Mouse (Mus musculus) limb, embryonic 15.5 days (tissue): ENCODE measurements around the gene Kcnrg. TPM values are rescaled to one million over a fixed set of nuclear protein-coding genes. Genes with fewer than 3 reads are reported as not detected.
A peak's percentile ranks its signal among the peaks of the same experiment; 100 is the strongest.
"Not testable (repeated sequence)": the region's sequence is repeated elsewhere in the genome, so short reads cannot be mapped to it uniquely, and the experiment has no call there.

Experiments used
- ATAC-seq: fragments of 200-750 bp; cut with Nextera tagmentation; 2 replicates; pipeline ENCODE4 v1.8.0; 2017; ENCODE audit warnings: low read depth, moderate TSS enrichment; ENCODE audit not compliant: insufficient number of reproducible peaks, low FRiP score, low TSS enrichment
- H3K27ac ChIP-seq: fragments of 300-500 bp; sonication (generic); 2 replicates; pipeline ENCODE4 v1.5.1; 2015; ENCODE audit warnings: moderate library complexity, mild to moderate bottlenecking, inconsistent platforms
- H3K27me3 ChIP-seq: fragments of 300-500 bp; sonication (generic); 2 replicates; pipeline ENCODE4 v1.6.1; 2015; ENCODE audit warnings: inconsistent platforms
- H3K36me3 ChIP-seq: fragments of 300-500 bp; sonication (generic); 2 replicates; pipeline ENCODE4 v1.6.1; 2015; ENCODE audit warnings: inconsistent platforms
- H3K4me1 ChIP-seq: fragments of 300-500 bp; sonication (generic); 2 replicates; pipeline ENCODE4 v1.6.1; 2015; ENCODE audit warnings: inconsistent platforms
- H3K4me2 ChIP-seq: fragments of 300-500 bp; sonication (generic); 2 replicates; pipeline ENCODE4 v1.6.1; 2015; ENCODE audit warnings: mild to moderate bottlenecking, inconsistent platforms
- H3K4me3 ChIP-seq: fragments of 300-500 bp; sonication (generic); 2 replicates; pipeline ENCODE4 v1.5.1; 2015; ENCODE audit warnings: mild to moderate bottlenecking, inconsistent platforms
- H3K9ac ChIP-seq: fragments of 300-500 bp; sonication (generic); 2 replicates; pipeline ENCODE4 v1.6.1; 2015; ENCODE audit warnings: inconsistent platforms
- H3K9me3 ChIP-seq: fragments of 300-500 bp; sonication (generic); 2 replicates; pipeline ENCODE4 v1.6.1; 2016; ENCODE audit warnings: inconsistent platforms
- WGBS: fragments of 180-500 bp; shearing (Covaris S2); methylation state at CpG from one replicate; pipeline ENCODE4 v1.1.7; 2015; 5-methylcytosine and 5-hydroxymethylcytosine counted together
- polyA plus RNA-seq: library from polyadenylated mRNA; unstranded; fragments of >200 nt; fragmentation: Nextera tagmentation; extraction: Ambion mirVana; gene quantifications from 2 replicates; pipeline ENCODE4 v1.2.1, GENCODE M21; 2015

Gene Kcnrg
- polyA plus RNA-seq, 1 experiment from 2014 or later = 0.96 TPM

DNA sequence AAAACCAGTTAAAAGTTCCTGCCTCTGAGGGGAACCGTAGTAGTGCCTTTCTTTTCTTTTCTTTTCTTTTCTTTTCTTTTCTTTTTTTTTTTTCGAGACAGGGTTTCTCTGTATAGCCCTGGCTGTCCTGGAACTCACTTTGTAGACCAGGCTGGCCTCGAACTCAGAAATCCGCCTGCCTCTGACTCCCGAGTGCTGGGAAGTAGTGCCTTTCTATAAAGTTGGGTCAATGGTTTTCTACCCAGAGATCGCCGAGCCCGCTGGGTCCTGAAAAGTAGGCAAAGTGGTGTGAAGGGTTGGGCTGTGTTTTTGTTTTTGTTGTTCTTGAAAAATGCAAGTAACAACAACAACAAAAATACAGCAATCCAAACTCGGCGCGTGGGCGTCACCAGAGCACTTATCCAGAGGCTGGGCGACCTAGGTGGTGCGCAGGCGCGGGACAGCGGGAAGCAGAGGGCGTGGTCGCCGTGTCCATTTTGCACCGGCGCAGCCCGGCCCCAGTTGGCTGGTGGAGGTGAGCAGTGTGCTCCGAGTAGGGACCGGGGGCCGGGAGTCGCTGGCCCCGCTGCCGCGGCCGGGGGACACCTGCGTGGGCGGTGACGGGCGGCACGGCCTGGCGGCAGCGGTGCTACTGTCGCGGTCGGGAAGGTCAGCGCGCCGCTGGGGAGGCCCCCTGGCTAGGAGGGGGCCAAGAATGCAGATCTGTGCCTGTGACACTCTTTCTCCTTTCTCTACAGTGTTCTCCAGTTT, 8.0 kb upstream of the Kcnrg start:
- Histone ChIP-seq H3K4me2 (peak overlapping the region; percentile 47), H3K4me1 (peaks cover 10% of the 10 kb centered on the region; the same call in 1 of the 2 replicates), H3K36me3 (peaks cover 16% of the 10 kb centered on the region), H3K9ac (peak overlapping the region; percentile 88), H3K27me3 (no peaks in the 10 kb centered on the region), H3K27ac (peak overlapping the region; percentile 87), H3K4me3 (peak overlapping the region; percentile 70), H3K9me3 (no peaks in the 10 kb centered on the region)
- WGBS = 5% methylated on average over 44 of the region's 44 CpGs
- peak; percentile 94 for ATAC-seq

DNA sequence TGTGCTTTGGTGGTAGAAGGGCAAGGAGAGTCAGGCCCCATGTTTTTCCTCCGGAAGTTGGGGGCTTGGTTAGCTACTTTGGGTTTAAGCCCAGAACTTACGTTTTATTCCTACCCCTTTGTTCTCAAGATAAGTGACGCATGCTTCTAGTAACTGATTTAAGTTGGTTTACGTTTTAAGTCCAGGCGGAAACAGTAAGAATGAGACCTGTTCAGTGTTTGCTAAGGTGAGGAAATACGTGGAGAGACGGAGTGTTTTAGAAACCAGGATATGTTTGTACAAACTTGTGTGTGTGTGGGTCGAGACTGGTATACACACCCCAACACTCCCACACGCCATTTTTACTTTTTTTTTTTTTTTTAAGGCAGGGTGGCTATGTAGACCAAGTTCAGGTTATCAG, 5.9 kb upstream of the Kcnrg start:
- H3K4me3 ChIP-seq = no peak overlapping the region
- 0 out of 2 replicates have a peak overlapping the region, but pooled peaks have one; percentile 17 for H3K27ac ChIP-seq
- WGBS = 81% methylated on average over 9 of the region's 9 CpGs
- H3K4me1 ChIP-seq = peaks cover 10% of the 10 kb centered on the region; the same call in 1 of the 2 replicates
- no peak overlapping the region for H3K9ac ChIP-seq
- no peak overlapping the region for H3K4me2 ChIP-seq
- peaks cover 30% of the 10 kb centered on the region for H3K36me3 ChIP-seq
- no peak for ATAC-seq
- H3K9me3 ChIP-seq = no peaks in the 10 kb centered on the region
- H3K27me3 ChIP-seq = no peaks in the 10 kb centered on the region

DNA sequence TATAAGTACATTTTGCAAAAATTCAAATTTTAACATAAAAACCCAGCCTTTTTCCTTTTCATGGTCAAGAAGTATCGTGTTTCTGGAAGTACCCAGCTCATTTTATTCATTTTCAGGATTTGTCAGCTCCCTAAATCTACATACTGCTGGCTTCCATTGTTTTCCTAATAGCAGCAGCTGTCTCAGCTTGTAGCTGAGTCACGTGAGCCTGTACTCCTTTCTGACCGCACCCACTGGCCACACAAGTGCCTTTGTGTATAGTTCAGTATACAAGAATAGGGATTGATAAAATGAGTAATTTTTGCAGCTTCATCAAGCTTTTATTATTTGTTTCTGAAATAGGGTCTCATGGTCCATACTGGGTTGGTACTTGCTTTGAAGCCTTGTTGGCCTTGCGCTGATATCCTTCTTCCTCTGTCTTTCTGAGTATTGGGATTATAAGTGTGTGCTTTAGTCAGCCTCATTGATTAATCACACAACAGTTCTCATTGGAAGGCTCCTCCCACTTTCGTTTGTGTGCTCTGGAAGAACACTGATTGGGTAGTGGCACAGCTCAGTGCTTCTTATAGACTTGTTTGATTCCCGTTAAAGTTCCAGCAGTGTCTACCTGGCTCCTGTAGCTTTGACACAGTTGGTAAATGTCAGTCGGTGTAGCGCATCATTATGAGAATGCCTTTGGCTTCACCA, 4.0 kb upstream of the Kcnrg start:
- H3K4me3 ChIP-seq = no peak overlapping the region
- H3K36me3 ChIP-seq = peaks cover 41% of the 10 kb centered on the region
- H3K27me3 ChIP-seq = no peaks in the 10 kb centered on the region
- WGBS = 85% methylated on average over 8 of the region's 8 CpGs
- no peak overlapping the region for H3K9ac ChIP-seq
- no peaks in the 10 kb centered on the region for H3K9me3 ChIP-seq
- H3K4me1 ChIP-seq = peaks cover 10% of the 10 kb centered on the region; the same call in 1 of the 2 replicates
- no peak overlapping the region for H3K4me2 ChIP-seq
- H3K27ac ChIP-seq = no peak overlapping the region
- no peak for ATAC-seq

DNA sequence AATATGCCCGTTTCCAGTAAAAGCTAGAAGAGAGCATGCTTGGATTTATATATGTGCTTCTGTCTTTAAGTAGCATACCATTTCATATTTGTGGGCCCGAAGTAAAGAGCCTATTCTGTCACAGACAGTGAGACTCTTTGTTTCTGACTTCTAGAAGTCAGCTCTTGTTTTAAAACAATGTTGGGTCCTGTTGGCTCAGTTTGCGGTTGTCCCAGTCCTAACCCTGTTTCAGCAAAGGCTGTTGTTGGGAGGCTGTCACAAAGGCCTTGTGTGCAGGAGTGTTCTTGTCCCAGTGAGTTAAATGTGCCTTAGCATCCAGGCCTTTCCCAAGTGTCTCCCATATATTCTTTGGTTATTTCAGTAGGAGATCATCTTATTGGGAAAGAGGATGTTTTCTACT, 3.2 kb upstream of the Kcnrg start:
- Histone ChIP-seq H3K4me2 (no peak overlapping the region), H3K27me3 (no peaks in the 10 kb centered on the region), H3K4me1 (peaks cover 10% of the 10 kb centered on the region; the same call in 1 of the 2 replicates), H3K9ac (no peak overlapping the region), H3K27ac (no peak overlapping the region), H3K36me3 (peaks cover 41% of the 10 kb centered on the region), H3K9me3 (no peaks in the 10 kb centered on the region), H3K4me3 (no peak overlapping the region)
- WGBS = 90% methylated on average over 3 of the region's 3 CpGs
- ATAC-seq = no peak

DNA sequence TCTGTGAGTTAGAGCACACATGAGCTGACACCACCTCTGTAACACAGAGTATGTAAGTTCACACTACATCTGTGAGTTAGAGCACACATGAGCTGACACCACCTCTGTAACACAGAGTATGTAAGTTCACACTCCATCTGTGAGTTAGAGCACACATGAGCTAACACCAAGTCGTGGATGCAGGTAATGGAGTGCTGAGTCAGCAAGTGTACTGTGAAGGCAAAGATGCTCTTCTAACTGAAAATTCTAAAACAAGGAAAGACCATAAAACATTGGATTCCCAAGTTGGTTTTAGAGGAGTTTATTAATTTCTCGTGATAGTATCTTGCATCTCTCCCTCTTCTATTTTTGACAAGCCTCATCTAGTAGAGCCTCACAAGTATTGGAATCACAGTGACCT, 1.2 kb upstream of the Kcnrg start:
- ATAC-seq, H3K4me2 ChIP-seq, H3K4me1 ChIP-seq, H3K9ac ChIP-seq, H3K27ac ChIP-seq, H3K4me3 ChIP-seq, H3K9me3 ChIP-seq, H3K27me3 ChIP-seq: not testable (repeated sequence)
- peaks cover 41% of the 10 kb centered on the region for H3K36me3 ChIP-seq
- WGBS = 86% methylated on average over 2 of the region's 2 CpGs

DNA sequence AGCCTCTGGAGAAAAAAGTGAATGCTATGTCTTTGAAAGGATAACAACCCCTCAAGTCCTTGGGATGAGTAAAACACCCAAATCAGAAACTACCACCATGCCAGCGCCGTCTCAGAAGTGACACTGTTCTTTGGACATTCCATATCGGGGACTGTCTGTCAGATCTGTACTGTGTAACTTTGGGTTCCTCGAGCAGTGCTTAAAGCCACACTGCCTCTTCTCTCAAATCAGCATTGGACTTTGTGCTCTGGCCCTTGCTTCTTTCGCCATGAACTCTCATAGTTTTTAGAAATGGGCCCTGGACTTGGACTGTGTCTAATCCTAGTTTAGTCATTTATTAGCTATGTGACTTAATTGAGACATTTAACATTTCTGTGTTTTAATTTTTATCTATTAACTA, 4.5 kb downstream of the Kcnrg start:
- ATAC-seq = no peak
- Histone ChIP-seq H3K4me1 (no peaks in the 10 kb centered on the region), H3K27ac (no peak overlapping the region), H3K9ac (no peak overlapping the region), H3K4me2 (no peak overlapping the region), H3K9me3 (no peaks in the 10 kb centered on the region), H3K4me3 (no peak overlapping the region), H3K36me3 (peaks cover 7% of the 10 kb centered on the region; the same call in 1 of the 2 replicates), H3K27me3 (no peaks in the 10 kb centered on the region)
- 93% methylated on average over 5 of the region's 5 CpGs for WGBS

DNA sequence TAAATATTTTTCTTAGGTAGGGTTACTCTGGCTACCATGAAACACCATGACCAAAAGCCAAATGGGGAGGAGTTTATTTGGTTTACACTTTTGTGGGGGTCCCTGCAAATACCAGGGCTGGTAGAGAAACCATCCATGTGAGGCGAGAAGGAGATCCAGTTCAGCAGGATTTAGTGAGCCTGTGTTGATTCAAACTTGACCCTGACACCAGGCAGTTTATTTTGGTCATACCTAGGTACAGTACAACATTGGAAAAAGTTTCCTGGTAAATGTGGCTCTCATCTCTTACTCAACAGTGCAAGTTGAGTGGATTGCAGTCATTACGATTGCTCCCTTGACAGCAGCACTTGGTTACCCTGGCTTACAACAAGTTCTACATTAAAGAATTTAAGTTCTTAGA, 6.1 kb downstream of the Kcnrg start:
- Histone ChIP-seq H3K4me1 (no peaks in the 10 kb centered on the region), H3K4me2 (no peak overlapping the region), H3K27ac (no peak overlapping the region), H3K4me3 (no peak overlapping the region), H3K36me3 (no peaks in the 10 kb centered on the region), H3K9ac (no peak overlapping the region), H3K27me3 (no peaks in the 10 kb centered on the region), H3K9me3 (no peaks in the 10 kb centered on the region)
- WGBS = 89% methylated on average over 2 of the region's 2 CpGs
- ATAC-seq = no peak

DNA sequence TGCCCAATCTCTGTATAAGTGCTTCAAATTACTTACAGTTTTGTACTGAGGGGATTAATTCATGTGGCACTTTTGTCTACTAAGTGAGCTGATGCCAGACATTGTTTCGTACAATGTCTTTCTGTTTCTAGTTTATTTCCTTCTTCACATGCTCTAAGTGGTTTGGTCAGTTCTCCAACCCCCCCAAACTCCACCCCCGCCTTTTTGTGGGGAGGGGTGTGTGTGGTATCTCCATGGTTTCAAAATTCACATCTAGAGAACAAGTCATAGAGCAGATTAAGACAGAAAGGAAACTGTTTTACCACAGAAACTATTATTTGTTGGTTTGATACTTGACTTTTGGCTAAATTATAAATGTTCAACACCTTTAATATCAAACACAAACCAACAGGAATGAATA, 13.1 kb downstream of the Kcnrg start:
- Histone ChIP-seq H3K36me3 (peaks cover 5% of the 10 kb centered on the region; the same call in 1 of the 2 replicates), H3K4me1 (no peaks in the 10 kb centered on the region), H3K9me3 (no peaks in the 10 kb centered on the region), H3K27me3 (no peaks in the 10 kb centered on the region), H3K27ac (no peak overlapping the region), H3K4me2 (no peak overlapping the region), H3K4me3 (no peak overlapping the region), H3K9ac (no peak overlapping the region)
- 92% methylated on average over 2 of the region's 2 CpGs for WGBS
- no peak for ATAC-seq

DNA sequence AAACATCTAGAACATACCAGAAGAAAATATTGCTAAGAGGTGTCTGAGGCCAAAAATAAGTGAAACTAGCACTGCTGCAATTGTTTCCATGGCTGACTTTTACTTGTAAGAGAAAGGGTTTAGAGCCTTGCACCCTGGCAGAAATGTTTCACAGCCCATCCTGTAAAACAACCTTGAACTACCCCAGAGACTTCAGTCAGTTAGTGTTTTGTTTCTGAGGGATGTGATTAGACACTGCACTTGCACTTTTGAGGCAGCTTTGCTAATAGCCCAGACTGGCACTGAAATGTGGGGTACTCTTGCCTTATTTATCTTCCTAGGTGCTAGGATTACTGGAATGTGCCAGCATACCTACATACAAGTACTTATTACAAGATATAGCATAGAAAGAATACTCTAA, 28.7 kb downstream of the Kcnrg start:
- Histone ChIP-seq H3K4me3 (no peak overlapping the region), H3K9ac (no peak overlapping the region), H3K27me3 (no peaks in the 10 kb centered on the region), H3K4me2 (no peak overlapping the region), H3K36me3 (peaks cover 7% of the 10 kb centered on the region), H3K27ac (no peak overlapping the region), H3K4me1 (no peaks in the 10 kb centered on the region), H3K9me3 (no peaks in the 10 kb centered on the region)
- ATAC-seq = no peak

DNA sequence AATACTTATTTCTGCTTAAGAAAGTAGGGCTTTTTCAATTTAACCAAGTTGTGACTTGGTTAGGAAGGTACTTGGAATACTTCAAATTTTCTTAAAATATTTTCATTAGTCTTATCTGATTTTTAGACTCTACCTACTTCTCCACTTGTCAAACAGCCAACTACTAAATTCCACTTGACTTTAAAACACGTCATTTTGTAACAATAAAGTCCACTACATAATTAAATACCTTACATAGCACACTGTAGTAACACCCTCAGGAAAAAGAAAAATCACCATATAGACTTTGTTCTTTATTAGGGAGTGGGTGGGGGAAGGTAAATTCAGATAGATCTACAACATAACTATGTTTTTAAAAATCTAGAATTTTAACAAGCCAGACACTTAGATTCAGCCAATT, 35.4 kb downstream of the Kcnrg start:
- Histone ChIP-seq H3K9me3 (no peaks in the 10 kb centered on the region), H3K4me1 (no peaks in the 10 kb centered on the region)
- WGBS = 14% methylated on average over 1 of the region's 1 CpGs

DNA sequence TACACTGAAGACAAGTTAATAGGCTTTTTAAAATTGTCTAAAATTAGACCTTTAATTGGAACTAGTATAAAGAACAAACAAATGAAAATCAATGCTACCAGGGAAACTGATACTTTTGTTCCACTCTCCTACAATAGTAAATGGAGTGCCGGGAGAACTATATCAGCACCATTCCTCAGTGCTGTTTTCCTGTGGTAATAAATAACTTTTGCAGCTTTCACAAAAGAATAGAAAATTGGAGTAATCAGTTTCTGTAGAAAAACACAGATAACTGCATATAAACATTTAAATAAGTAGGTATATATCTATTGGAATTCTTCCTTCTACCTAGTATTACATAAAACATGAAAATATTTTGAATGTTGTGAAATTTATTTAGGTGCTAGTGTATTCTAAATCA, 38.3 kb downstream of the Kcnrg start:
- WGBS = 33% methylated on average over 1 of the region's 1 CpGs
- Histone ChIP-seq H3K27me3 (no peaks in the 10 kb centered on the region), H3K4me3 (no peak overlapping the region), H3K4me1 (0 out of 2 replicates have a peak, but pooled peaks cover 3% of the 10 kb centered on the region), H3K9ac (no peak overlapping the region), H3K9me3 (no peaks in the 10 kb centered on the region), H3K4me2 (no peak overlapping the region), H3K36me3 (no peaks in the 10 kb centered on the region), H3K27ac (no peak overlapping the region)
- no peak for ATAC-seq

More for the DNA sequence above, 35.4 kb downstream of the Kcnrg start:
- Histone ChIP-seq H3K27ac (no peak overlapping the region), H3K27me3 (no peaks in the 10 kb centered on the region), H3K4me3 (no peak overlapping the region), H3K4me2 (no peak overlapping the region), H3K36me3 (no peaks in the 10 kb centered on the region), H3K9ac (no peak overlapping the region)
- no peak for ATAC-seq

DNA sequence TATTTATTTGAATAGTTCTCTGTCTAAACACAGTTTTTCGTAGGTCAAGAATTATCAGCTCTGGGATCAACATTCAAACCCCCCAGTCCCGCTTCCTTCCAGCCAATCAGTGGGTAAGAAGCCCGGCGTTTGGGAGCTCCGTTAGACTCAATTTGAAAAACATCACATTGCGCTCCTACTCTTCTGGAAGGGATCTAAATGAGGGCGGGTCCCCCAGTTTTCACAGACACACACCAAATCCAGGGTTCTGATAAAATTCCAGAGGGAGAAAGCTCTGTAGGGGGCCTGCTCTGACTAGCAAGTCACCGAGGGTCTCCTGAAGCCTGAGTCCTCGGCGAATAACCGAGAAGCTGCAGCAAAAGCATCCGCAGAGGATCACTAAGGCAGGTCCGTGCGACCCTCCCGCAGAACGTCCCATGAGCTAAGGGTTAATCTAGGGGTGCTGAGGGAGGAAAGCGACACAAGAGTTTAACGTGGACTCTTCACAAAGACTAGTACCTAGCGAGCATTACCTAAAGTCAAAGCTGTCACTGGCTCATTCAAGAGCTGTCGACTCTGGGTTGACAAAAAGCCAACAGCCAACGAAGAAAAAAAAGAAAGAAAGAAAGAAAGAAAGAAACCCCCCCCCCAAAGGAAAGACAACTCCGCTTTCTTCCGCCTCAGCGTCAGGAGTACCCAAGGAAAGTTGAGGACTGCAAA, 40.1 kb downstream of the Kcnrg start:
- no peak for ATAC-seq
- peak overlapping the region; percentile 96 for H3K27ac ChIP-seq
- H3K9ac ChIP-seq = peak overlapping the region; percentile 84
- peak overlapping the region; percentile 64 for H3K4me2 ChIP-seq
- H3K4me3 ChIP-seq = peak overlapping the region; percentile 81
- H3K9me3 ChIP-seq = no peaks in the 10 kb centered on the region
- WGBS = under 1% methylated on average over 24 of the region's 24 CpGs
- H3K27me3 ChIP-seq = no peaks in the 10 kb centered on the region
- H3K4me1 ChIP-seq = 0 out of 2 replicates have a peak, but pooled peaks cover 3% of the 10 kb centered on the region
- H3K36me3 ChIP-seq = no peaks in the 10 kb centered on the region
